In genomic region chr6:122602992-122603322, GRCm38 (mm10) we compare ENCODE assay signal across 8 mouse cellular contexts. TPM values are rescaled to one million over a fixed set of nuclear protein-coding genes. Genes with fewer than 3 reads are reported as not detected.
A peak's percentile ranks its signal among the peaks of the same experiment; 100 is the strongest.
DNase-seq lines count a peak whose midpoint lies in the region; ATAC-seq and TF ChIP-seq lines count a peak whose summit lies in the region.

No protein-coding gene starts in this region.

- WGBS in lung, adult 2 months = 0% methylated on average over 1 of the region's 1 CpGs
- WGBS in embryonic facial prominence, embryonic 14.5 days = 20% methylated on average over 1 of the region's 1 CpGs
- WGBS in limb, embryonic 13.5 days = 43% methylated on average over 1 of the region's 1 CpGs
- WGBS in small intestine, adult 2 months = 0% methylated on average over 1 of the region's 1 CpGs

- no peak for ATAC-seq in embryonic facial prominence, embryonic 14.5 days (ENCODE audit: low read depth)
- ATAC-seq in limb, embryonic 13.5 days (ENCODE audit: low FRiP score, low read depth) = no peak
- no peak for ATAC-seq in frontal cortex, adult (ENCODE audit: low TSS enrichment)

- no peak for TF ChIP-seq CTCF in lung, adult 2 months (IDR thresholded peaks at IDR 0.05; ENCODE audit: insufficient read depth, low read length)
- TF ChIP-seq CTCF in small intestine, adult 2 months (IDR thresholded peaks at IDR 0.05; ENCODE audit: extremely low read depth, insufficient read length, insufficient replicate concordance, low read depth, low read length) = no peak

- H3K4me2 ChIP-seq in embryonic facial prominence, embryonic 14.5 days (ENCODE audit: low read depth, low read length) = peak overlapping the region; percentile 65
- H3K4me2 ChIP-seq in limb, embryonic 13.5 days (replicated peaks) = peak overlapping the region; percentile 66

- no peak for DNase-seq in lung, adult 2 months
- no peak for DNase-seq in lung, adult 18-20 months
- DNase-seq in embryonic facial prominence, embryonic 14.5 days (ENCODE audit: low spot score) = peak; percentile 43
- no peak for DNase-seq in urinary bladder, postnatal 36 days (ENCODE audit: low spot score in 2 of 2)
- no peak for DNase-seq in kidney, adult 9 months

- no peaks in the 10 kb centered on the region for H3K36me3 ChIP-seq in embryonic facial prominence, embryonic 14.5 days (ENCODE audit: control insufficient read depth, insufficient read depth, low read length)
- no peaks in the 10 kb centered on the region for H3K36me3 ChIP-seq in limb, embryonic 13.5 days
- H3K36me3 ChIP-seq in small intestine, adult 2 months (ENCODE audit: control insufficient read depth, insufficient read depth, low read length) = no peaks in the 10 kb centered on the region

- no peak for TF ChIP-seq POLR2A in lung, adult 2 months (IDR thresholded peaks at IDR 0.05; ENCODE audit: borderline replicate concordance, extremely low read depth, low read depth, low read length)
- TF ChIP-seq POLR2A in small intestine, adult 2 months (IDR thresholded peaks at IDR 0.05; ENCODE audit: low read depth, low read length) = no peak

- H3K9ac ChIP-seq in embryonic facial prominence, embryonic 14.5 days (ENCODE audit: low read depth, low read length) = no peak overlapping the region
- no peak overlapping the region for H3K9ac ChIP-seq in limb, embryonic 13.5 days

- H3K4me3 ChIP-seq in lung, adult 2 months (replicated peaks; ENCODE audit: extremely low read depth, low read depth, low read length) = peak overlapping the region; percentile 25
- peak overlapping the region; percentile 42 for H3K4me3 ChIP-seq in embryonic facial prominence, embryonic 14.5 days (ENCODE audit: low read depth, low read length)
- H3K4me3 ChIP-seq in limb, embryonic 13.5 days = peak overlapping the region; percentile 49
- no peak overlapping the region for H3K4me3 ChIP-seq in small intestine, adult 2 months (ENCODE audit: low read depth, low read length)

- no peaks in the 10 kb centered on the region for H3K9me3 ChIP-seq in embryonic facial prominence, embryonic 14.5 days (ENCODE audit: control insufficient read depth, low read length)
- no peaks in the 10 kb centered on the region for H3K9me3 ChIP-seq in limb, embryonic 13.5 days

- H3K27me3 ChIP-seq in embryonic facial prominence, embryonic 14.5 days (replicated peaks; ENCODE audit: control insufficient read depth, insufficient read depth, low read length) = no peaks in the 10 kb centered on the region
- H3K27me3 ChIP-seq in limb, embryonic 13.5 days = no peaks in the 10 kb centered on the region
- no peaks in the 10 kb centered on the region for H3K27me3 ChIP-seq in small intestine, adult 2 months (ENCODE audit: control insufficient read depth, insufficient read depth, low read length)

- no peak overlapping the region for H3K27ac ChIP-seq in embryonic facial prominence, embryonic 14.5 days (replicated peaks; ENCODE audit: low read depth, low read length)
- H3K27ac ChIP-seq in limb, embryonic 13.5 days = no peak overlapping the region
- H3K27ac ChIP-seq in small intestine, adult 2 months (ENCODE audit: insufficient read depth, low read depth, low read length) = peak overlapping the region; percentile 77; the same call in 1 of the 2 replicates

- no peaks in the 10 kb centered on the region; the same call in 1 of the 2 replicates for H3K4me1 ChIP-seq in lung, adult 2 months (ENCODE audit: control insufficient read depth, insufficient read depth, low read length)
- H3K4me1 ChIP-seq in embryonic facial prominence, embryonic 14.5 days (ENCODE audit: control insufficient read depth, insufficient read depth, low read length) = no peaks in the 10 kb centered on the region
- no peaks in the 10 kb centered on the region for H3K4me1 ChIP-seq in limb, embryonic 13.5 days
- peaks cover 5% of the 10 kb centered on the region; the same call in 1 of the 2 replicates for H3K4me1 ChIP-seq in small intestine, adult 2 months (ENCODE audit: control insufficient read depth, insufficient read depth, insufficient read length, low read length)

RNA-seq across cellular contexts. Expression of gene Apobec1, which starts 0.7 kb away (rescaled TPM):
- 13.5 and 23.2 TPM in 2 replicates for polyA plus RNA-seq in lung, adult 2 months (2012; rRNA removed)
- 4.1 and 5.5 TPM in 2 replicates for polyA plus RNA-seq in embryonic facial prominence, embryonic 14.5 days (2014; fragmentation: Nextera tagmentation; extraction: Ambion mirVana)
- polyA plus RNA-seq in limb, embryonic 13.5 days (2015; fragmentation: Nextera tagmentation; extraction: Ambion mirVana) = 2.4 and 3.7 TPM in 2 replicates
- polyA plus RNA-seq in small intestine, adult 2 months (2012; rRNA removed) = 15.2 and 15.5 TPM in 2 replicates

RNA-seq across cellular contexts. Expression of gene Gdf3, which starts 6.9 kb away (rescaled TPM):
- not detected in 2 replicates for polyA plus RNA-seq in lung, adult 2 months (2012; rRNA removed)
- polyA plus RNA-seq in embryonic facial prominence, embryonic 14.5 days (2014; fragmentation: Nextera tagmentation; extraction: Ambion mirVana) = 0.37 TPM in 1 of 2 replicates, not detected in the other
- 0.13 and 0.14 TPM in 2 replicates for polyA plus RNA-seq in limb, embryonic 13.5 days (2015; fragmentation: Nextera tagmentation; extraction: Ambion mirVana)
- 0.14 TPM in 1 of 2 replicates, not detected in the other for polyA plus RNA-seq in small intestine, adult 2 months (2012; rRNA removed)

RNA-seq across cellular contexts. Expression of gene Dppa3, which starts 23.3 kb away (rescaled TPM):
- polyA plus RNA-seq in lung, adult 2 months (2012; rRNA removed) = not detected in 2 replicates
- polyA plus RNA-seq in embryonic facial prominence, embryonic 14.5 days (2014; fragmentation: Nextera tagmentation; extraction: Ambion mirVana) = not detected in 2 replicates
- polyA plus RNA-seq in limb, embryonic 13.5 days (2015; fragmentation: Nextera tagmentation; extraction: Ambion mirVana) = not detected in 2 replicates
- polyA plus RNA-seq in small intestine, adult 2 months (2012; rRNA removed) = not detected in 2 replicates

RNA-seq across cellular contexts. Expression of gene Aicda, which starts 49.4 kb away (rescaled TPM):
- polyA plus RNA-seq in lung, adult 2 months (2012; rRNA removed) = not detected in 2 replicates
- 0.13 and 0.16 TPM in 2 replicates for polyA plus RNA-seq in embryonic facial prominence, embryonic 14.5 days (2014; fragmentation: Nextera tagmentation; extraction: Ambion mirVana)
- 0.32 and 0.43 TPM in 2 replicates for polyA plus RNA-seq in limb, embryonic 13.5 days (2015; fragmentation: Nextera tagmentation; extraction: Ambion mirVana)
- 0.17 and 0.44 TPM in 2 replicates for polyA plus RNA-seq in small intestine, adult 2 months (2012; rRNA removed)
